Mouse (Mus musculus) embryonic fibroblast, embryonic 13.5 days (primary cell): ENCODE data around the gene Suclg2.

Experiments
- CTCF ChIP-seq: IDR thresholded peaks from 2 replicates; pipeline ENCODE4 v1.5.1; 2011; ENCODE audit warnings: mild to moderate bottlenecking, control low read depth, low read length, moderate library complexity, borderline replicate concordance; ENCODE audit not compliant: insufficient read depth
- POLR2A ChIP-seq: IDR thresholded peaks from 2 replicates; pipeline ENCODE4 v1.6.1; 2011; ENCODE audit warnings: low read depth, mild to moderate bottlenecking, control low read depth, low read length, moderate library complexity

GRCm38 (mm10) chr6:95651391-95651876 lies 67.2 kb downstream of the Suclg2 start:
- TF ChIP-seq POLR2A (no peak), CTCF (no peak)
